Mouse (Mus musculus) layer of hippocampus, postnatal 25 days (tissue): ENCODE data around the gene Mob3b. TPM values are rescaled to one million over a fixed set of nuclear protein-coding genes. Genes with fewer than 3 reads are reported as not detected.
"Not testable (repeated sequence)": the region's sequence is repeated elsewhere in the genome, so short reads cannot be mapped to it uniquely, and the experiment has no call there.

Source experiments
- DNase-seq, 2 experiments: peaks; one replicate each; pipeline ENCODE4 v3.0.0; 2022; ENCODE audit warnings: mixed read lengths in 2 of 2, low spot score in 1 of 2; ENCODE audit errors: extremely low spot score in 1 of 2
- total RNA-seq, 2 experiments: library from RNA; stranded (reverse); gene quantifications; 2 replicates each; pipeline ENCODE4 v1.2.3; 2021

The Mob3b gene
- total RNA-seq, 2 experiments from 2014 or later: 6.4 to 8.1 TPM

DNA sequence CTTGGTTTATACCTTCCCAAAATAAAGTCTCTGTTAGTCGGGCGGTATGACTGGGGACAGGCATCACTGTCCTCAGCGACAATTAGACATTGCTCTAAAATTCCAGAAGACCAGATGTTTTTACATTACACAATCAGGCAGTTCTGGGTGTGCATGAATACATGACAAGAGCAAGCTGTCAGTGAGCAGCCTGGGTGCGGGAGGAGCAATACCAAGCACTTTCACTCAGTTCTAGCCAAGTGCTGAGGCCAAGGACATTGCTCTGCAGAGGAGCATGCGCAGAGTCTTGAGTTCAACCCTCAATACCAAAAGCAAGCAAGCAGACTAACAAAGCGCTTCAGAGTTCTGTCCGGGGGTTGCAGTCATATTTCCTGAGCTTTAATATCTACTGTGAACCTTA lies 249.2 kb downstream of the Mob3b start:
- DNase-seq: no peak

DNA sequence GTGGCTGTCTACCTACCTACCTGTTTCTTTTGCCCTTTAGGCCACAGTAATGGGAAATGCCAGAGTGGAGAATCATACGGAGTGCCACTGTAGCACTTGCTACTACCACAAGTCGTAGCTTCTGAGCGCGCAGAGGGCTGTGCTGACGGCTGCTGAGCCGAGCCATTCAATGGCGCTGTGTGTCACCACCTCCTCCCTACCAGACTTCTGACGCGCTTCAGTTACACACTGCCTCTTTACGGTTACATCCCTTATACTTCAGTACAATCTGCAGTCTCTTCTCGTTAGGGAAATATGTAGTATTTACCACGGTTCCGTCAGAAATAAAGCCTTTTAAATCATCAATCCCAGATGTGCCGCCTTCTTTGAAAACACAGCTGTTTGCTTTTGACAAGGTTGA lies 250.3 kb downstream of the Mob3b start:
- DNase-seq: no peak

DNA sequence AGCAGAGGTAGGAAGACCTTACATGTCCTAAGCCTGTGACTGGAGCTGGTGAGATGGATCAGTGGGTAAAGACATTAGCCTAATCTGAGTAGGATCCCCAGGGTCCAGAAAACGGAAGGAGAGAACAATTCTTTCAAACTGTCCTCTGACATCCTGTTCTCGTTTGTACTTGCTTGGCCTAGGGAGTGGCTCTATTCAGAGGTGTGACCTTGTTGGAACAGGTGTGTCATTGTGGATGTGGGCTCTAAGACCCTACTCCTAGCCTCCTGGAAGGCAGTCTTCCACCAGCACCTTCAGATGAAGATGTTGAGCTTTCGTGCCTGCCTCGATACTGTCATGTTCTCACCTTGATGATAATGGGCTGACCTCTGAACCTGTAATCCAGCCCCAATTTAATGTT lies 251.1 kb downstream of the Mob3b start:
- DNase-seq: no peak

DNA sequence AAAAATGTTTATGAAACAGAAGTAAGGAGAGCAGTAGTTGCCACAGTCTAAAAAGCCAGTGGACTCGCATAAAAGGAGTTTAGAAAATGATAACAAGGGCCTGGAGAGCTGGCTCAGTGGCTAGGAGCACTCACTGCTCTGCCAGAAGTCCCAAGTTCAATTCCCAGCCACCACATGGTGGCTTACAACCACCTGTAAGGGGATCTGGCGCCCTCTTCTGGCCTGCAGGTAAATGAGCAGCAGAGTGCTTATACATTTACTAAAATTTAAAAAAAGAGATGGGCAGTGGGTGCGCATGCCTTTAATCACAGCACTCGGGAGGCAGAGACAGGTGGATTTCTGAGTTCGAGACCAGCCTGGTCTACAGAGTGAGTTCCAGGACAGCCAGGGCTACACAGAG lies 251.9 kb downstream of the Mob3b start:
- DNase-seq: no peak

DNA sequence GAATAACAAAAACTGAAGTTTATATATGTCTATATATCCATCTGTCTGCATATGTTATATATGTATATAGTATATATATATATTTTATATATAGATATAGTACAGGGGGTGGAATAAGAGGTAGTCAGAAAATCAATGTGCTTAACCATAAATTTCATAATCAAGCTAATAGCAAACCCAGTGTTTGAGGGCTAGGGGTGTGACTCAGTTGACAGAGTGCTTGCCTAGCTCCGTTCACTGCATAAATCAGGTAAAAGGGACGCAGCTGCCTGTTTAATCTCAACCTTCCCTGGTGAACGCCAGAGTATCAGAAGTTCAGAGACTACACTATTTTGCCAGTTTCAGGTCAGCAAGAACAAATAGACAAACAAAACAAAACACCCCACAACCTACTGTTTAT lies 255.7 kb downstream of the Mob3b start:
- not testable (repeated sequence) for DNase-seq

DNA sequence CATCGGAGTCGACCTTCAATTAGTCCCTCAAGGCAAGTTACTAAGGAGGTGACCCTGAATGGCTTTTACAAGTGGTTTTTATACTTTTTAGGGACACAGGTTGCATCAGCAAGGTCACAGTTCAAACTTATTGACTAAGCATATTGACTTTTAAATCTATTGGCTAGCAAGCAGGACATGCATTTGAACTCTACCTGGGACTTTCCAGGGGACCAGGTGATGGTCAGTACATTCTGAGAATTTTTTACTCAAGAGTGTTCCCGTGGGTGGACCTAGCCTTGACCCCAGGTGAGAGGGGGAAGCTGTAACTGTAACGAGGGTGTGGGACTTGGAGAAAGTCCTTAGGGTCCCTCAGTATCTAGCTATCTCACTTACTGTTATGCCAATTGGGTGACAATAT lies 256.1 kb downstream of the Mob3b start:
- no peak for DNase-seq

DNA sequence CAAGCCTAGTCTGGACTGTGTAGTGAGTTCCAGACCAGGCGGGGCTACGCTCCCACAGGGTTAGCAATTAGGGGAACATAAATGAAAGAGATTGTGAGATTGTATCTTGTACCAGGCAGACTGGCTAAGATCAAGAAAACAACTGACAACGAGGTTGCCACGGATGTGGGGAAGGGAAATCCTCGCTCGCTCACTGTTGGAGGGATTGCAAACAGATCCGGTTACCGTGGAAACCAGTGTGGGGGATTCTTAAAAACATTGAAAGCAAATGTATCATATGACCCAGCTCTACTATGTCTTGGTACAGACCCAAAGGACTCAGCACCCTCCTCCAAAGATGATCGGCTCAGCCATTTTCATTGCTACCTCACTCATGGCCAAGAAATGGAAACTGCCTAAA lies 257.1 kb downstream of the Mob3b start:
- DNase-seq: peak in 1 of 2 experiments; percentile 12

DNA sequence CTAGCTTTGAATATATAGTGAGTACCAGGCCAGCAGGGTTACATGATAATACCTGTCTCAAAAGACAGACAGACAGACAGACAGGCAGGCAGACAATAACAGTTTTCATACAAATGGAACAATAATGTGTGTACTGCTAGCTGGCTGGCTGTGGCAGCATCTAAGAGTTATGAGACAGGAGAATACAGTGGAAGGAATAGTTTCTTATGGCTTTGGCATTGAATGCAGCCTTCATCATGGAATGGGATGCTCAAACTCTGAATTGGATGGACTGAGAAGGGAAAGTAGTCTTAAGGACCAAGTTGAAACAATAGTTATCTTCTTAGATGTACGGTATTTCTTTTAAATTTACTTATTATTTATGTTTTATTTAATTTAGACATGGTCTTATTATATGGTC lies 258.0 kb downstream of the Mob3b start:
- DNase-seq: no peak

Other genes with a start within 250 kb of the Mob3b start
- not detected for gene Ifnk, start 5.4 kb downstream of the Mob3b start, total RNA-seq
- gene C9orf72, start 68.7 kb upstream of the Mob3b start, total RNA-seq: 10 to 100 TPM; 26.0 to 30.1 TPM